Mouse (Mus musculus) thymus, adult 2 months (tissue): Measurements from ENCODE around the gene Aff1.

Experiments used
- CTCF ChIP-seq: fragments of 200-500 bp; IDR thresholded peaks from 2 replicates; pipeline ENCODE4 v1.5.1; 2012; ENCODE audit warnings: mild to moderate bottlenecking, control low read depth, low read length, moderate library complexity, borderline replicate concordance; ENCODE audit not compliant: control insufficient read depth, poor library complexity, insufficient read depth; ENCODE audit errors: extremely low read depth
- POLR2A ChIP-seq: fragments of 200-500 bp; IDR thresholded peaks from 2 replicates; pipeline ENCODE4 v1.6.1; 2012; ENCODE audit warnings: mild to moderate bottlenecking, low read length, control low read depth, moderate library complexity; ENCODE audit not compliant: control insufficient read depth, poor library complexity, insufficient read depth; ENCODE audit errors: extremely low read depth

- TF ChIP-seq CTCF, result no peak
- no peak for TF ChIP-seq POLR2A
Measured at GRCm38 (mm10) chr5:103845418-103846153, 153.4 kb downstream of the Aff1 start.
